Mouse (Mus musculus) MEL (cell line): ENCODE measurements around the gene Angptl8.

Experiments used
- E2F4 ChIP-seq: IDR thresholded peaks from 2 replicates; pipeline ENCODE4 v1.6.1; 2011; ENCODE audit warnings: low read depth, low read length, improper control_type of control experiment, borderline replicate concordance
- EP300 ChIP-seq, 2 experiments: IDR thresholded peaks; 2 replicates each; pipeline ENCODE4 v1.6.1; 2011; ENCODE audit warnings: improper control_type of control experiment in 2 of 2, low read length in 2 of 2, low read depth in 1 of 2, mild to moderate bottlenecking in 1 of 2
- POLR2A ChIP-seq, 2 experiments: IDR thresholded peaks; 2 replicates each; pipeline ENCODE4 v1.6.1; 2011 to 2012; ENCODE audit warnings: low read length in 2 of 2, mild to moderate bottlenecking in 2 of 2, control low read depth in 1 of 2, improper control_type of control experiment in 1 of 2, low read depth in 1 of 2, moderate library complexity in 1 of 2; ENCODE audit not compliant: control insufficient read depth in 1 of 2, insufficient read depth in 1 of 2, poor library complexity in 1 of 2

GRCm38 (mm10) chr9:21795579-21795978 lies 39.7 kb upstream of the Angptl8 start:
- TF ChIP-seq EP300 (IDR thresholded peaks at IDR 0.05; ENCODE audit: low read depth in 1 of 2, low read length in 2 of 2) = no peak
- TF ChIP-seq POLR2A (IDR thresholded peaks at IDR 0.05; ENCODE audit: control insufficient read depth in 1 of 2, insufficient read depth in 1 of 2, low read depth in 1 of 2, low read length in 2 of 2, poor library complexity in 1 of 2) = no peak
- no peak for TF ChIP-seq E2F4
